Mouse (Mus musculus) 3134 (cell line): ENCODE measurements at regions not wholly inside any gene's neighbourhood (a gene's known extent, or its start where the extent isn't known, plus 50 kb on each side); places are given as distances from the start of the nearest gene placed in this dataset.
A peak's percentile ranks its signal among the peaks of the same experiment; 100 is the strongest.
"Not testable (repeated sequence)": the region's sequence is repeated elsewhere in the genome, so short reads cannot be mapped to it uniquely, and the experiment has no call there.

Experiments
- DNase-seq: peaks from one replicate; pipeline ENCODE4 v3.0.0-alpha.2; 2011; ENCODE audit warnings: low spot score; ENCODE audit not compliant: insufficient read length; ENCODE audit errors: extremely low read depth

DNA sequence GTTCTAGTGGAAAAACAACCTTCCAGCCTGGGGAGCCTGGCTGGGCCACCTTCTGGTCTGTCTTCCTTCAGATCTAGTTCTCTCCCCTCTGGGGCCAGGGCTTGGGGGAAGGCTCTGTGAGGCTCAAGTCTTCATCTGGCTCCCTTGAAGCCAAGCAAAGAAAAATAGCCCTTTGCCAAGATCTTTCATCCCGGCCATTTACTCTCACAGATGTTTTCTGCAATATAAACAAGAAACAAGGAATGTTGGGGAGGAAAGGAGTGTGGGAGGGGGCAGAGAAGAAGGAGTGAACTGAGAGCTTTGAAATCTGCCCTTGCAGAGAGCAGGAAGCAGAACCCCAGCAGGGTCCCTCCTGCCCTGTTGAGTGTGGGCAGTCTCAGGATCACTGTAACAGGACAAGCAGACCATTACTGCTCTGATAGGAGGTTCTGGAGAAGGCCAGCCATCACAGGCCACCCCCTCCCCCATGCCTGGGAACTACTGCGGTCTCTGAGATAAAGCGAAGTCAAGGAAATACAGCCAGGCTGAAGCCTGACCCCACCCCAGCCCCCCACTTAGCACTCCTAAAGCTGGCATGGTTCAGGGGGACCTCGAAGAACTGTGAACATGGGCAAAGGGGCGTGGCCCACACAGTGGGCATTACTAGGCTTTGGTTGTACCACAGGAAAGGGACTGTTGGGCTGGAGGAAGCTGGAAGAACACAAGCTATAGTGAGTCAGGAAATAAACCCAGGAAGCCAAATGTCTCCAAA lies 118.8 kb downstream of the Zfp36l1 start:
- DNase-seq, result no peak

DNA sequence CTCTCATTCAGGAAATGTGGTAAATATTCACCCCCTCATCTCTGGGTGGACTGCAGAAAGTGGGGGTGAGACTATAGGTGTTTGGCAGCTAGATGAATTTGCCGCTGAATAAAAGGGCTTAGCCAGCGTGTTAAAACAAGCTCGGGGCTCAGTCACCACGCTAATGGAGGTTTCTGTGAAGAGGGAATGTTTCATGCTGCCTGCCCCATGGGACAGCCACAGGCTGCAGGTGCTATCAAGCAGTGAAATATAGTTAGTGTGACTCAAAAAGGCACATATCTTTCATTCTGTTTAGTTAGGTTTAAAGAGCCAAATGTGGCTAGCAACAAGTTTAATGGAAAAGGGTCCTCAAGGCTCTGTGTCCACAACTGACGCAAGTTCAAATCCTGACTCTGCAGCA lies 121.5 kb downstream of the Zfp36l1 start:
- DNase-seq, result no peak

DNA sequence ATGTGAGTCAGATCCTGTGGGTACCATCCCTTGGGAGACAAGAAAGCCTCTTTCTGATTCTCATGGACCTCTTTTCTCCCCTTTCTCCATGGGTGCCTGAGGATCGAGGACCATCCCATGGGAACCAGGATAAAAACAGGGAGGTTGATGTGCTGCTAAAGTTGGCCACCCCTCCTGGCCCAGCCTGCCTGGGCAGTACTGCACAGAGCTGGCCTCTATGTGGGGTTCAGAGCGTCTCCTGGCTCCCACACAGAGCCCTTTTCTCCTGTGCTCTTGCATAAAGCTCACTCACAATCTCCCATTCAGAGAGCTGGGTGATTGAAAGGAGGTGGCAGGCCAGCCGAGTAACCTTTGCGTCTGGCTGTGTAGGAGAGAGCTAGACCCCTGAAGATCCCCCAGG lies 122.1 kb downstream of the Zfp36l1 start:
- DNase-seq, result peak; percentile 77

DNA sequence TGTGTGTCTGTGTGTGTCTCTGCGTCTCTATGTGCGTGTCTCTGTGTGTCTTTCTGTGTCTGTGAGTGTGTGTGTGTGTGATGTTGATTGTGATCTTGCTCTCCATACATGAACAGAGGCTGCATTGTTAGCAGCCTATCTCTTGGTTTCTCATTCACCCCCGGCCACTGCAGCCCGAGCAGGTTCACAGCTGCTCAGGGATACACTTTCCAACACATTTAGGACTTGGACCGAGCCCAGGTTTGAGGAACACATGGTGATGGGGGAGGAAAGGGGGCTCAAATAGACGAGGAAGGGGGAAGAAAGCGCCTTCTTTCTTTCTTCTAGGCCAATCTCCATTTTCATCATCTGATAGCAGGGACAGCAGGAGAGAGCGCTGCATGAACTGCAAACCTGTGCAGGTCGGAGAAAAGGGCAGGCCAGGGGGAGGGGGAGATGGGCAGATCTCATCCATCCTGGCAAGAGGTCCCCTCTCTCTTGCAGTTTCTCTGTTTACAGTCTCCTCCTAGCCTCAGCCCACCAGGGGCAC lies 123.2 kb downstream of the Zfp36l1 start:
- DNase-seq, result no peak

DNA sequence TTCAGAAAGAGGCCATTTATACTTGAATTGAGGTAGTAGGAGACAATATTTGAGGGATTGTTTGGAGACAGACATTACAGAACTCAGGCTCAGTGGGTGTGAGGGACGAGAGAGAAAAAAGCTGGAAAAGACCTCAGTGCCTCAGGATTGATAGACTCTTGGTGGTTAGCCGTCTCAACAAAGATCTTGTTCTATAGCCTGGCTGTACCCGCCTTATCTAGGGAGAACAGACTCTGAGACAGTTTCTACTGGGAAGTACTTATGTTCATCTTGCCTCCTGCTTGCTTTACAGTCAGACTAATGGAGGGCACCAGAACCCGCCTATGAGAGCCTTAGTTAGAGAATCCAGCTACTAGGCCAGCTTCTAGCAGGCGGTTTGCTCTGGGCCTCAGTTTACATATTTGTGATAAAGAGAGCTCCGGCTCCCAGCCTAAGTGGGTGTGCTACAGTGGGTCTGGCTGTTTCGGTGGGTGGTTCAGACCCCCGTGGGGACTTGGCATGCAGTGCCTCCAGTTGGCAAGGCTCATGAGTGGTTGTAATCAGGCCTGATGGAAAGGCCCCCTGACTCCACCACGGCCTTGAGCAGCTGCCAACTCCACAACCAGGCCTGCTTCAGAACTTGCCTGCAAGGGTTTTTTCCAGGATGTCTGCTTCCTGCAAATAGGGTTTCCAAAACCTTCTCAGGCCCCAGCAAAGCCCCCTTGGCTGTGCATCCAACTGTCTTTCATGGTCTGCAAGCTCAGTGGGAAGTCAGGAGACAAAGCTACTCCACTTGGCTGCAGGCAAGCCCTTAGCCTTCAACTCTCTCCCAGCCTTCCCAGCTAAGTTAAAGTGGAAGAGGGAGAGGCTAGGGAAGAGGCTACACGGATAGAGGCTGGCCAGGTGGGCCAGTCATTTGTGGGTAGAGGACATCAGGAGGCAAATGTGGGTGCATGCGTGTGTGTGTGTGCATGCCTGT lies 124.1 kb downstream of the Zfp36l1 start:
- DNase-seq, result no peak

DNA sequence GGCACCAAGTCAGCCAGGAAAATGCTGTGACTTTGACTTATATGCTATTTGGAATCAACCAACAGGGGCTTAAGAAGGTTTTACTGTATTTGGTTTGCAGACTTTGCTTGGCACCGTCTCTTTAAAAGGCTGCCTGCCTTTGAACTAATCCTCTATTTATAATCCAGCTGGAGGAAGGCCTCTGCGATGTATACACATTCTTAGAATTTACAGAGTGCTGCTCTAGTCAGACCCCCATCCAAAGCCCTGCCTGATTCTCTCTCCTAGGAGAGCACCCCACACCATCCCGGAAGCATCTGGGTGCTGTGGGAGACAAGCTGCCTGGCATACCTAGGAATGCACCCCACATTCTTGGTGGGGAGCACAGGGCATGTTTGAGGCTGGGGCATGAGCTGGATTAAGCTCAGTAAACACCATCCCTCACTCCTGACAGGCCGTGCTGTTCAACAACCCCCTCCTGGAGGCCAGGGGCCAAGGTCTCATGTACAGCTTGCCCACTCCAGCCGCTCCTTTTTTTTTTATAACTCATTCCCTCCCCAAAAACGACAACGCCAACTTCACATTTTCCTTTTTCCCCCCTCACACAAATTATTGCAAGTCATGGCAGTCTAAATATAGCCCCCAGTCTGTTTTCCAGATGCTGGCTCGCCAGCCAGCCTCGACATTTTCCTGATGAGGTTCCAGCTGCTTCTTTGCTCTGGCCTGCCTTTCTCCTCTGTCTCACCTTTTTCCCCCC lies 126.4 kb downstream of the Zfp36l1 start:
- DNase-seq, result no peak

DNA sequence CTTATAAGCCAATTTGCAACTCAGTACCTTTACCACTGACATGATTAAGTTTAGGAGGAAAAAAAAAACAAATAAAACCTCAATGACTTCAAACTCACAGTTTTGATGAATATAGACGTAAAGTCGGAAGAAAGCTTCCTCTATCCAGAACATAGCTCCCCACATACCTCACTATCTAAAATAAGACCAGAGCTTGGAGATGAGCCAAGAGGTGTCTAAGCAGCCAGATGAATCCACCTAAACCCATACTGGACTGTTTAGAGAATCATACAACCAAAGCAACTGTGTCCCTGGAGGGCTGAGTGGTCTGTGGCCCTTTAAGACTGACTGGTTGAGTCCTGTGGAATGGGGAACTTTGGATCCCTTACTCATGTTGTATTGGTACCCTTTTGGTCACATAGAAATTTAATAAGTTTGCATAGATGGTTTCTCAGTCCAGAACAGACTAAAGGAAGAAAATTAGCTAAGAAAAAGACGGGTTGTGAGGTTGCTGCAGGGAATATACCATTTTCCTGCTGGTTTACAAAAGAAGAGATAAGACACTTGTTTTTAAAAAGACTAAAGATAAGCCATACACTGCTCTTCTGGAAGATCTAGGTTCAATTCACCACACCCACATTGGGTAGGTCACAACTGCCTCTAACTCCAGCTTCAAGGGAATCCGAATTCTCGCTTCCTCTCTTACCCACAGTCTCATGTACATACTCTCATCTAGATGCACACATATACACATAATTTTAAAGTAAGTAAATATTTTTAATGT lies 127.6 kb downstream of the Zfp36l1 start:
- DNase-seq, result no peak

DNA sequence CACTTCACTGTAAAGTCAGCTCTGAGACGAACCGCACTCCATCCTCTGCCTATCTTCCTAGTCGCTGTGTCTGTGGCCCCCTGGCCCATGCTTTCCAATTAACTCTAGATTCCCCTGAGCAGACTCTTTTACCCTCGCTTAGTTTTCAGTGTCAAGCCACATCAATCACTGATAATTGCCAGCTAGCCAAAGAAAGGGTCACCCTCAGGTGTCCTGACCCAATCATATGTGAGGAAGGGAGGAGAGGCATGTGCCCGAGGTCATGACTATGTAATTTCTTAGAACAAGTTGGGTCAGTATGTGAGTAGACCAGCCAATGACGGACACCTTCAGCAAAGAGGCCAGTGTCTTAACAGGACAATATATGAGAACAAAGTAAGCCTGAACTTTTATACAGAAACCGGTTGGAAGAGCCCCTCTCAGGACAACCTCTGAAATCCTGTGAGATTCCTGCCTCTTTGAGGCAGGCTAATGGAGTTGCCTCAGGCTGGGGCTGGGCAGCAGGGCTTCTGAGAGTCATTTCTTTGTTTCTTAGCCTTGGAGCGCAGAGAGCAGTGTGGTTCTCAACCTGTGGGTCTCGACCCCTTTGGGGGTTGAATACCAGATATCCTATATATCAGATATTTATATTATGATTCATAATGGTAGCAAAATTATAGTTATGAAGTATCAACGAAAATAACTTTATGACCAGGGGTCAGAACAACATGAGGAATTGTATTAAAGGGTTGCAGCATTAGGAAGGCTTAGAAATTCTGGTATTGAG lies 128.6 kb downstream of the Zfp36l1 start:
- no peak for DNase-seq

DNA sequence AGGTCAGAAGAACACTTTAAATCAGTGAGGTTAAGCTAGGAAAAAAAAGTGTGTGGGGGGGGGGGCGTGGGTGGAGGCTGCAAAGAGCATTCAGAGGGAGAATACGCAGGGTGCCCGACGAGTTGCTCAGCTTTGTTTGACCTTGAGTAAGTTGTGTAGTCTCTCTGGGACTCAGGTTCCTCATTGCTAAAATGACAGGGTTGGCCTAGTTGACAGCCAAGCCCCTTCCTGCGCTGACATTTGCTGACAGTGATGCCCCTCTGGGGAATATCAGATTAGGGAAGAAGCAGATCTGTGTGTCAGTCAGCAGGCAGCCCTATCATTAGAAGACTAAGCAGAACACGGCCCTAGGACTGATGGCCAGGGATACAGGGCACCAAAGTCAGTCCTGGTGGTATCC lies 129.6 kb downstream of the Zfp36l1 start:
- DNase-seq, result no peak

DNA sequence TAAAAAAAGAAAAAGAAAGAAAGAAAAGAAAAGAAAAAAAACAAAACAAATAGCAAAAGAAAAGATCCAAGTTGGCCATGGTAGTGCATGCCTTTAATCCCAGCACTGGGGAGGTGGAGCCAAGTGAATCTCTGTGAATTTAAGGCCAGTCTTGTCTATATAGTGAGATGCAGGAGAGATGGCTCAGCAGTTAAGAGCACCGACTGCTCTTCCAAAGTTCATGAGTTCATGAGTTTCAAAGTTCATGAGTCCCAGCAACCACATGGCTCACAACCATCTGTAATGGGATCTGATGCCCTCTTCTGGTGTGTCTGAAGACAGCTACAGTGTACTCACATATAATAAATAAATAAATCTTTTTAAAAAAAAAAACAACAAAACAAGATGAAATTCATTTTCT lies 130.3 kb downstream of the Zfp36l1 start:
- not testable (repeated sequence) for DNase-seq

DNA sequence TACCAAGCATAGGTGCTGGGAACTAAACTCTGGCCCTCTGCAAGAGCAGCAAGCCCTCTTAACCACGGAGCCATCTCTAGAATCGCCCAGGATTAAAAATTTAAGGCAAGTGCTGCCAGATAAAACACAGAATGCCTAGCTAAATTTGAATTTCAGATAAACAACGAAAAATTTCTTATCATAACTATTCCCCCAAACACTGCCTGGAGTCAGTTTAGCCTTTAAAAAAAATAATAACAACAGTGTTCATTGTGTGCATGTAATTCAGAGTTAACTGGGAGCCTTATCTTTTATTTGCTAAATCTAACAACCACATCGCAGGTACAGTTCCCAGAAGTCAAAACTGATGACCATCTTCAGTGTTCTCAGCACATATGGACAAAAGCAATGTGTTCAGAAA lies 132.1 kb downstream of the Zfp36l1 start:
- DNase-seq, result no peak

DNA sequence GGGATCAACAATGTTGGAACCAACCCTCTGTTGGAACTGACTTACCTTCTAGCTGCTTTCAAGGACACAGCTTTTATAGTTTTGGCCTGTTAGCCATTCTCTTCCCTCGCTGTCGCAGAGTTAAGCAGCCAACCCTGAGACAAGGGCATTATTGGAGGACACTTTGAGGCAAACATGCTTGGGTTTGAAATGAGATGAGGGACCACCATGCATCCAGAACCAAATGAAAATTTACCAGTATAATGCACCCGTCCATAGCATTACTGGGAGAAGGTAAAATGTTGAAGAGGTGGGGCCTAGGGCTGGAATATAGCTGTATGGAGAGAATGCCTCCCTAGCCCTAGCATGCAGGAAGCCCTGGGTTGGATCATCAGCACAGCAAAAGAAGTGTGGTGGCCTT lies 135.7 kb downstream of the Zfp36l1 start:
- DNase-seq, result no peak

DNA sequence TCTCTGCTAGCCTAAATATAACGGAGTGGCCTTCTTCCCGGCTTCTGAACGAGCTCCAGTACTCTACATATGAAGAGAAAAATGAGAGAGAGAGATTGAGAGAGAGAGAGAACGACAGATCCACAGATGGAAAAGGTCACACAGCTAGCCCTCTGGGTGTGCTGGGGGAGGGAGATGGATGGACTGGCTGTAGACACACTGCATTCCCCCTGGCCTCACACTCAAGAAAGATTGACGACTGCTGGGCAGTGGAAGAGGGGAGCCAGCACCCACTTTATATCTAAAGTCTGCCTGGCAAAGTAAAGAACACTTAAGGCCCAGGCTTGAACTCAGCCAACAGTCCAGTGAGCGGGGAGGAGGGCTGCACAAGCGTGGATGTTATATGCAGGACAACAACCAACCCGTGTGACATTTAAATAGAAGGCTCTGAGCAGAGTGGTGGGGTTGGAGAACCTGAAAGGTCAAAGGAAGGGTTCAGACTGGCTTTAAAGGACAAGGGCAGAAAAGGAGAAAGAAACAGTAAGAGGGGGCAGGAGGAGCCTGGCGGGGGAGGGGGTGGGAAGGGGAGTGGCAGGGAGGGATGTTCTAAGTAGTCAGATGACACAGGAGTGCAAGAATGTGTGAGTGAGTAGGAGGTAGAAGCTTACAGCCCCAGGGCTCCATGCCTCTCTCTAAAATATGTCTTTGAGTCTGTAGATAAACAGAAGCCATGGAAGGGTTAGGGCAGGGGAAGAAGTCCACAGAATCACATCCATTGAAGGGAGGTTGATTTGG lies 137.2 kb downstream of the Zfp36l1 start:
- DNase-seq, result no peak

DNA sequence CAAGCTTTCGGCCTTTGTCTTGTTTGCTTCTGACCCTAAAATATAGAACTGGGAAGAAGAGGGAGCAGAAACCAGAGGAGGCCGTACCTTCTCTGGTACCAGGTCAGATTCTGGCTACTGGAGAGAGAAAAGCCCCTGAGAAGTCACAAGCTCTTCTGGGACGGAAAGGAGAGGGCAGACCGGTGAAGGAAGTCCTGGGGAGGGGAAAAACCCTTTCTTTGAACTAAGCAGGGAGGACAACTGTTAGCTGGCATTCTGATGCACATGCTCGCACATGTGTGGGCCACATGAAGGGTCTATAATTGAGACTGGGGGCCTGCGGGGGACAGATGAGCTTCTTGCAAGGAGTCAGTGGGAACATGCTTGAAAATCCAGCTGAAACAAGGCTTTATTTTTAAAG lies 137.8 kb downstream of the Zfp36l1 start:
- no peak for DNase-seq

DNA sequence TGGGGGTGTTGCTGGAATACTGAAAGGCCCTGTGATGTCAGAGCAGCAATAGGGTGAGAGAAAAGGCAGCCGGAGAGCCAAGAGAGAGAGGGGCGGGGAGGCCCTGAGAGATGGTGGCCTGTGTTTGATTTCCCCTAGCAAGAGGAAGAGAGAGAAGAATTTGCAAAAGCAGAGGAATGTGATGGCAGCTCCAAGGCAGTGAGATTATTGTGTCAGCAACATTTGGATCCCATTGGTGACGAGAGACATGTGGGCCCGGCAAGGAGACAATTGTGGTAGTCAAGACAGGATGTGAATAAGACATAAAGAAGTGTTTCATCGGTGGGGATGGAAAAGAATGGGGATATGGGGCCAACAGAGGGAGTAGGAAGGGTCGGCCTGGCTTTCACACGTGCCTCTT lies 138.3 kb downstream of the Zfp36l1 start:
- no peak for DNase-seq

DNA sequence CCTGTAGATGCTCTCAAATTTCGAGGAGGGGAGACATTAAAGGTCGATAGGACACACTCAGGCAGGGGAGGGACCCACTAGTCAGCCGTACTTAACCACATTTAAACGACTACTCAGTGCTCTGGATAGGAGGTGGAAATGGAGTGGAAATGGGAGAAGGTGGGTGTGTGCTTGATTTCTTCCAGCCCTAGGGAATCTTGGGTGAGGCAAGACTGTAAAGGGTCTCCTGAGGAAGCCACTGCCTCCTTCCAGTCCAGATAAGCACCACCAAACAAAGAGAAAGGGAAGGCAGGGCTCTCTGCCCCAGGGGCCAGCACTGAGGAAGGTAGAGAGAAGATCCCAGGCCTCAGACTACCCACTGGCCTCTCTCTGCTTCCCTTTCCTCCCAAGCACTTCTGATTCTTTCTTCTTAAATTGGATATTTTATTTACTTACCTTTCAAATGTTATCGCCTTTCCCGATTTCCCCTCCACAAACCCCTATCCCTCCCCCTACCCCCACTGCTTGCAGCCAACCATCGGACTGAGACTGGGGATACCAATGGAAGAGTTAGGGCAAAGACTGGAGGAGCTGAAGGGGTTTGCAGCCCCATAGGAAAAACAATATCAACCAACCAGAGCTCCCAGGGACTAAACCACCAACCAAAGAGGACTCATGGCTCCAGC lies 139.1 kb downstream of the Zfp36l1 start:
- DNase-seq, result no peak

DNA sequence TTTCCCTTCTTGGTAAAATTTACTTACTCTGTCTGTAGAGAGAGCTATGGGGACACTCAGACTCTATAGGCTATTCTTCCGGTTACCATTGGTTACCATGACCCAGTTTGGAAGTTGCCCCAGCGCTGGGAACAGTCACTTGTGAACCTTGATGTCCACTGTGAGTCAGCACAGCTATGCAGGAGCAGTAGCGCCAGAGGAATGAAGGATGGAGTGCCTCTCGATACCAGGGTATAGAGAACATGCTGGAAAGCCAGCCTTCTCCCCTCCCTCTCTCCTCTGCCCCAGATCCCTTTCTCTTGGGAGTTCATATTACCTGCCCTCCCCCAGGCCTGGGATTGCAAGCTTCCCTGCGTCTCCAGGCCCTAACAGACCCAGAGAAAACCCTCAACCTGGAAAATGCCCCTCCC lies 141.8 kb downstream of the Zfp36l1 start:
- DNase-seq, result no peak

DNA sequence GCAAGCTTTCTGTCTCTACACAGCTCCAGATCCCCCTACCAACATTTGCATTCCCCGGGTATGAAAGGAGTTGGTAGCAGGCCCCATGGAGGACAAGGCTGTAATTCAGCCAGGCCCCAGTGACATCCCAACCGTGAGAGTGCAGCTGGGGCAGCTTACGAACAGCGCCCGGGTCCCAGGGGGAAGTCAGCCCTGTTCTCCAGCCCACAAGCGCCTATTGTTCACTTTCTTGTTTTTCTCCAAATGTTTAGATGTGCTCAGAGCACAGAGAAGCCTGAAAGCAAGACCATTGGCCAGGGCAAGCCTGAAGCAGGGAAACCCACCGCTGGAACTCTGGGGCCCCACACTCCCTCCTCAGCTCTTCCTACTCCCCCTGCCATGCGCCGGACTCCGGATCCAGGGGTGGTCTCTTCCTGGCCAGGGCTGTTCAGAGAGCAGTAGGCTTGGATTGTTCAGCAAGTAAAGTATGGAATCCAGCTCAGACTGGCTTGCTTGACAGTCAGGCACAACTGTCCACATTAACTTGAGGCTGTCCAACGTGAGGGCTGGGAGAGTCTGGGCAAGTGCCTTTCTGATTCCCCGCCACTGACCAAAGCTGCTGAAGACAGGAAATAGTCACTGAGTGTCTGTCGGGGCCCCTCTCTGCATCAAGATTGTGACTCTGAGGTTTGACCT lies 142.4 kb downstream of the Zfp36l1 start:
- no peak for DNase-seq
